Mouse (Mus musculus) megakaryocyte, embryonic 14.5 days (primary cell): Measurements from ENCODE around the gene 1700067P10Rik.

Source experiments
- FLI1 ChIP-seq: IDR thresholded peaks from 2 replicates; pipeline ENCODE4 v1.6.1; 2012; ENCODE audit warnings: low read length, inconsistent platforms, mixed read lengths
- GATA1 ChIP-seq: IDR thresholded peaks from 3 replicates; pipeline ENCODE4 v1.6.1; 2012; ENCODE audit warnings: mixed read lengths, low read length, inconsistent platforms, borderline replicate concordance

DNA sequence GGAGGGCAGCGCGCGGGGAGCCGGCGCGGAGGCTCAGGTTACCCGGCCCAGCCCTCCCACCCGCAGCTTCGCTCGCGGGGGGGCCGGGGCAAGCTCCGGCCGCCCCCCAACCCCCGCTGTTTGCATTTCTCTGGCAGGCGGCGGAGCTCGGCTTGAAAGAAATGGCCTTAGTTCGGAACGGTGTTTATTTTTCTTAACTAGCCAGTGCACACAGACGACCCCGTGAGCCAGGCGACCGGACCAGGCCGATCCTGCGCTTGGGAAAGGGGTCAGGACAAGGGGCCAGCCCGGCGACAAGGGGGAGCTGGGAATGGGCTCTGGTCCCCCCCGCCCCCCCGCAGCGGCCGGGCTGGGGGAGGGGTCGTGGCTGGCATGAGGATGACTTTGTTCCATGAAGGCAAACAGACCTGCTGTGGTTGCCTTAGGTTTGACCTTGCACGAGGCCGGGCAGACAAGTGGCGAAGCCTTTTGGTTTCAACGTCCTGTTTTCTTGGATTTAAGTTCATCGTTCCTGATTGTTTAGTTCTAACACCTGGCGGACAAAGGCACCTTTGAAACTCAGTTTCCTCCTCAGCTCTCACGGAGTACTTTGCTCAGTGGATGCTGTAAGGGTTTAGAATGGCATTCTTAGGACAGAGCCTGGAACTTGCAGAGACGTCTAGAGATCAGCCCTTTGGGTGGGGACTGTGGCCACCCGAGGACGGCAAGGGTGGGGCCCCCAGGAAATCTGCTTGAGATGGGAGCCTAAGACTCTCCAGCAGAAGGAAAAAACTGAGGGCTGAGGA is 8.8 kb downstream of the 1700067P10Rik start:
- TF ChIP-seq GATA1 (no peak), FLI1 (no peak)
